Mouse (Mus musculus) intestine, postnatal 0 days (tissue): ENCODE data around the gene Abcc4. TPM values are rescaled to one million over a fixed set of nuclear protein-coding genes. Genes with fewer than 3 reads are reported as not detected.

ENCODE experiments used
- ATAC-seq: fragments of 200-750 bp; cut with Nextera tagmentation; 2 replicates; pipeline ENCODE4 v1.8.0; 2017; ENCODE audit warnings: mild to moderate bottlenecking, moderate TSS enrichment, moderate library complexity
- H3K27ac ChIP-seq: fragments of 300-500 bp; sonication (generic); 2 replicates; pipeline ENCODE4 v1.5.1; 2014; ENCODE audit warnings: mild to moderate bottlenecking, low read depth, low read length, moderate library complexity
- H3K27me3 ChIP-seq: fragments of 300-500 bp; sonication (generic); replicated peaks from 2 replicates; pipeline ENCODE4 v1.6.1; 2014; ENCODE audit warnings: low read length, mixed read lengths; ENCODE audit not compliant: control insufficient read depth, insufficient read depth
- H3K36me3 ChIP-seq: fragments of 300-500 bp; sonication (generic); 2 replicates; pipeline ENCODE4 v1.6.1; 2014; ENCODE audit warnings: mild to moderate bottlenecking, moderate library complexity; ENCODE audit not compliant: control insufficient read depth, insufficient read depth
- H3K4me1 ChIP-seq: fragments of 300-500 bp; sonication (generic); replicated peaks from 2 replicates; pipeline ENCODE4 v1.6.1; 2014; ENCODE audit warnings: antibody characterized with exemption, low read length, mixed read lengths; ENCODE audit not compliant: control insufficient read depth, insufficient read depth
- H3K4me2 ChIP-seq: fragments of 300-500 bp; sonication (generic); replicated peaks from 2 replicates; pipeline ENCODE4 v1.6.1; 2014; ENCODE audit warnings: low read depth, mild to moderate bottlenecking, moderate library complexity
- H3K4me3 ChIP-seq: fragments of 300-500 bp; sonication (generic); 2 replicates; pipeline ENCODE4 v1.5.1; 2014; ENCODE audit warnings: low read depth, low read length
- H3K9ac ChIP-seq: fragments of 300-500 bp; sonication (generic); 2 replicates; pipeline ENCODE4 v1.6.1; 2014; ENCODE audit warnings: mild to moderate bottlenecking, low read depth, low read length
- H3K9me3 ChIP-seq: fragments of 300-500 bp; sonication (generic); 2 replicates; pipeline ENCODE4 v1.6.1; 2016; ENCODE audit warnings: mixed run types; ENCODE audit not compliant: control insufficient read depth
- CTCF ChIP-seq: sonication (generic); IDR thresholded peaks from 2 replicates; pipeline ENCODE4 v1.5.1; 2016; ENCODE audit warnings: low read depth, mild to moderate bottlenecking, control low read depth, antibody characterized with exemption, moderate library complexity
- WGBS: fragments of 180-500 bp; shearing (Covaris S2); extraction: QIAGEN DNeasy Blood & Tissue Kit; methylation state at CpG from one replicate; pipeline ENCODE4 v1.1.7; 2014; 5-methylcytosine and 5-hydroxymethylcytosine counted together
- polyA plus RNA-seq: library from polyadenylated mRNA; unstranded; fragments of >200 nt; fragmentation: Nextera tagmentation; extraction: Ambion mirVana; gene quantifications from 2 replicates; pipeline ENCODE4 v1.2.1, GENCODE M21; 2015

Abcc4 gene
- polyA plus RNA-seq, 1 experiment from 2014 or later: 1.4 TPM

DNA sequence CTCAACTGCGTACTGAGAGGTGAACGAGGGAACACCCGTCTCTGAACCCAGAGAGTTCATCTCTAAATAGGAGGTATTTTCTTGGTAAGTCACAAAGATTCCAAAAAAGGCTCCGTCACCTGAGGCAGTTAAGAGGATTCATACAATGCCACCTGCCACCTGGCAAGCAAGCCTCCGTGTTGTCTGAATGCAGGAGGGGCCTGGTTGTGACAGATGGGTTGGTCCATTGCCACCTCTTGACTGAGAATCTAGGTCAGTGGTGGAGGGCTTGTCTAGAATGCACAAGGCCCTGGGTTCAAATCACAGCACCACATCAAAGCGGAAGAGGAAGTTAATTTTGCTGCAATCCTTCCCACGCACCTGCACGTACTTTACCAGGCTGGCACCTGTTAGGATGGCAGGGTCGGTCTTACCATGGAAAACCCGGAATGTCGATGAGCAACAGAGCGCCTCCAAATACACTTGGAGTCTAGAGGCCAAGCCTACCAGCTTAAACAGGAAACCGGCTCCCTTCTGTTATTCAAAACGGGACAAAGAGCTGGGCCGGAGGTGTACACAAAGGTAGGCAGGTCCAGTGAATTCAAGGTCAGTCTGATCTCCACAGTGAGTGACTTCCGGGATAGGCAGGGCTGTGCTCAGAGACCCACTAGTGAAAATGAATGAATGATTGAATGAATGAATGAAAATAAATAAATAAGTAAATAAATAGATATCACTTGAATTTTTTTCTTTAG lies 9.3 kb downstream of the Abcc4 start:
- H3K36me3 ChIP-seq: no peaks in the 10 kb centered on the region
- H3K4me2 ChIP-seq: no peak overlapping the region
- H3K9me3 ChIP-seq: no peaks in the 10 kb centered on the region
- no peak overlapping the region for H3K4me3 ChIP-seq
- no peaks in the 10 kb centered on the region for H3K27me3 ChIP-seq
- no peak overlapping the region for H3K9ac ChIP-seq
- H3K4me1 ChIP-seq: no peaks in the 10 kb centered on the region
- no peak for TF ChIP-seq CTCF
- 95% methylated on average over 16 of the region's 16 CpGs for WGBS
- no peak for ATAC-seq
- no peak overlapping the region for H3K27ac ChIP-seq

- no peaks in the 10 kb centered on the region for H3K36me3 ChIP-seq
- H3K4me3 ChIP-seq: no peak overlapping the region
- no peaks in the 10 kb centered on the region for H3K4me1 ChIP-seq
- 77% methylated on average over 11 of the region's 11 CpGs for WGBS
- peak; percentile 52 for ATAC-seq
- H3K27me3 ChIP-seq: no peaks in the 10 kb centered on the region
- no peak overlapping the region for H3K9ac ChIP-seq
- H3K27ac ChIP-seq: no peak overlapping the region
- H3K4me2 ChIP-seq: no peak overlapping the region
- TF ChIP-seq CTCF: no peak
- no peaks in the 10 kb centered on the region for H3K9me3 ChIP-seq
Measured at GRCm38 (mm10) chr14:118695866-118696265, 10.2 kb downstream of the Abcc4 start.

GRCm38 (mm10) chr14:118694321-118694720 lies 11.7 kb downstream of the Abcc4 start:
- ATAC-seq: no peak
- no peak overlapping the region for H3K4me3 ChIP-seq
- H3K36me3 ChIP-seq: no peaks in the 10 kb centered on the region
- WGBS: 76% methylated on average over 7 of the region's 7 CpGs
- no peaks in the 10 kb centered on the region for H3K27me3 ChIP-seq
- no peaks in the 10 kb centered on the region for H3K4me1 ChIP-seq
- no peak overlapping the region for H3K9ac ChIP-seq
- H3K9me3 ChIP-seq: no peaks in the 10 kb centered on the region
- no peak for TF ChIP-seq CTCF
- no peak overlapping the region for H3K4me2 ChIP-seq
- no peak overlapping the region for H3K27ac ChIP-seq

GRCm38 (mm10) chr14:118691910-118692309 lies 14.1 kb downstream of the Abcc4 start:
- H3K4me1 ChIP-seq: no peaks in the 10 kb centered on the region
- ATAC-seq: no peak
- no peaks in the 10 kb centered on the region for H3K9me3 ChIP-seq
- H3K36me3 ChIP-seq: no peaks in the 10 kb centered on the region
- no peak for TF ChIP-seq CTCF
- H3K4me3 ChIP-seq: no peak overlapping the region
- 76% methylated on average over 6 of the region's 6 CpGs for WGBS
- no peak overlapping the region for H3K9ac ChIP-seq
- 0 out of 2 replicates have a peak overlapping the region, but pooled peaks have one; percentile 6 for H3K4me2 ChIP-seq
- no peak overlapping the region for H3K27ac ChIP-seq
- no peaks in the 10 kb centered on the region for H3K27me3 ChIP-seq

DNA sequence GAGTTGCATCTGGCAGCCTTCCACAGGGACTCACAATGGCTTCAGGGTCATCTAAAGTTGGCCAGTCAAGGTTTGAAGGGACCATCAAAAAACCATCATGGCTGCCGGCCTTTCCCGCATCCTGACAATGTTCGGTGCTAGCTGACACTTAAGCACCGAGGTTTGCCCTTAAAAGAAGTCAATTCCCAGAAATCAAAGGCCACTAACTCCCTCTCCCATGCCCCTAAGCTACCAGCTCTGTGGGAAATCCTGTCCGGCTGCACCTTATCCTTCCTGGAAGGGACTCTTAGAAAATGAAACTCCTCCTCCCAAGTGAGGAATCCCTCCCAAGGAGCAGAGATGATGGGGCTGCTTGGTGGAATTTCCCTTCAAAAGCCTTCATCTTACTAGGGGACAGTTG lies 14.6 kb downstream of the Abcc4 start:
- no peaks in the 10 kb centered on the region for H3K27me3 ChIP-seq
- H3K4me2 ChIP-seq: 0 out of 2 replicates have a peak overlapping the region, but pooled peaks have one; percentile 6
- H3K9me3 ChIP-seq: no peaks in the 10 kb centered on the region
- H3K27ac ChIP-seq: no peak overlapping the region
- no peak overlapping the region for H3K4me3 ChIP-seq
- no peak for ATAC-seq
- no peaks in the 10 kb centered on the region for H3K4me1 ChIP-seq
- TF ChIP-seq CTCF: no peak
- WGBS: 87% methylated on average over 5 of the region's 5 CpGs
- H3K9ac ChIP-seq: no peak overlapping the region
- H3K36me3 ChIP-seq: no peaks in the 10 kb centered on the region

GRCm38 (mm10) chr14:118690921-118691320 lies 15.1 kb downstream of the Abcc4 start:
- no peak overlapping the region for H3K4me3 ChIP-seq
- no peak overlapping the region for H3K27ac ChIP-seq
- WGBS: 62% methylated on average over 8 of the region's 8 CpGs

More at GRCm38 (mm10) chr14:118690921-118691320, 15.1 kb downstream of the Abcc4 start:
- no peak overlapping the region for H3K9ac ChIP-seq
- H3K36me3 ChIP-seq: no peaks in the 10 kb centered on the region
- H3K27me3 ChIP-seq: no peaks in the 10 kb centered on the region
- ATAC-seq: no peak
- TF ChIP-seq CTCF: no peak
- H3K4me2 ChIP-seq: no peak overlapping the region
- H3K4me1 ChIP-seq: no peaks in the 10 kb centered on the region
- H3K9me3 ChIP-seq: no peaks in the 10 kb centered on the region
